Mouse (Mus musculus) cerebellum, adult (tissue): ENCODE results near the gene Polr2h.

Source experiments
- ATAC-seq: cut with Nextera tagmentation; 2 replicates; pipeline ENCODE4 v1.9.2; 2017; ENCODE audit warnings: mild to moderate bottlenecking, moderate library complexity, mixed read lengths; ENCODE audit not compliant: insufficient number of reproducible peaks, low FRiP score, low TSS enrichment

Polr2h gene

GRCm38 (mm10) chr16:20700036-20700435, 17.4 kb upstream of the Polr2h start:
- ATAC-seq, result peak; percentile 47; the same call in 1 of the 2 replicates

GRCm38 (mm10) chr16:20701316-20701715, 16.1 kb upstream of the Polr2h start:
- no peak for ATAC-seq

GRCm38 (mm10) chr16:20701729-20702521, 15.5 kb upstream of the Polr2h start:
- ATAC-seq, result no peak

- ATAC-seq, result no peak
Observed at GRCm38 (mm10) chr16:20702522-20702893, 15.0 kb upstream of the Polr2h start.

GRCm38 (mm10) chr16:20703071-20703470, 14.4 kb upstream of the Polr2h start:
- ATAC-seq, result no peak

- ATAC-seq, result no peak
Observed at GRCm38 (mm10) chr16:20703699-20704400, 13.6 kb upstream of the Polr2h start.

- ATAC-seq, result peak; percentile 18; the same call in 1 of the 2 replicates
Observed at GRCm38 (mm10) chr16:20705786-20706185, 11.7 kb upstream of the Polr2h start.

GRCm38 (mm10) chr16:20706407-20707055, 10.9 kb upstream of the Polr2h start:
- ATAC-seq, result no peak

- ATAC-seq, result no peak
Observed at GRCm38 (mm10) chr16:20708220-20708938, 9.1 kb upstream of the Polr2h start.

- ATAC-seq, result no peak
Observed at GRCm38 (mm10) chr16:20708939-20709734, 8.3 kb upstream of the Polr2h start.

GRCm38 (mm10) chr16:20710370-20710769, 7.1 kb upstream of the Polr2h start:
- ATAC-seq, result no peak

- no peak for ATAC-seq
Observed at GRCm38 (mm10) chr16:20710810-20711209, 6.7 kb upstream of the Polr2h start.

- no peak for ATAC-seq
Observed at GRCm38 (mm10) chr16:20712190-20712589, 5.3 kb upstream of the Polr2h start.

- ATAC-seq, result no peak
Observed at GRCm38 (mm10) chr16:20712889-20713288, 4.6 kb upstream of the Polr2h start.

- ATAC-seq, result no peak
Observed at GRCm38 (mm10) chr16:20714307-20715080, 3.0 kb upstream of the Polr2h start.

- ATAC-seq, result no peak
Observed at GRCm38 (mm10) chr16:20715161-20715560, 2.3 kb upstream of the Polr2h start.

GRCm38 (mm10) chr16:20715566-20715965, 1.9 kb upstream of the Polr2h start:
- 0 out of 2 replicates have a peak, but pooled peaks have one; percentile 0 for ATAC-seq

GRCm38 (mm10) chr16:20715976-20716840, 1.3 kb upstream of the Polr2h start:
- peak; percentile 43; the same call in 1 of the 2 replicates for ATAC-seq
